Mouse (Mus musculus) embryo, embryonic 11.5 days (tissue): Measurements from ENCODE around the gene Ston2.

Experiments used
- DNase-seq: peaks from one replicate; pipeline ENCODE4 v3.0.0-alpha.2; 2012; ENCODE audit warnings: low read depth, low spot score

The Ston2 gene

GRCm38 (mm10) chr12:91703533-91703932 is 84.7 kb downstream of the Ston2 start:
- no peak for DNase-seq

GRCm38 (mm10) chr12:91702829-91703228 is 85.4 kb downstream of the Ston2 start:
- no peak for DNase-seq

- no peak for DNase-seq
These were observed 88.6 kb downstream of the Ston2 start for GRCm38 (mm10) chr12:91699451-91700141.

- DNase-seq = no peak
These were observed 92.0 kb downstream of the Ston2 start for GRCm38 (mm10) chr12:91696231-91696630.

- no peak for DNase-seq
These were observed 92.4 kb downstream of the Ston2 start for GRCm38 (mm10) chr12:91695761-91696160.

GRCm38 (mm10) chr12:91694748-91695147 is 93.4 kb downstream of the Ston2 start:
- DNase-seq = no peak

- no peak for DNase-seq
These were observed 94.6 kb downstream of the Ston2 start for GRCm38 (mm10) chr12:91693566-91693965.

- DNase-seq = no peak
These were observed 95.2 kb downstream of the Ston2 start for GRCm38 (mm10) chr12:91692991-91693390.

- DNase-seq = no peak
These were observed 102.4 kb downstream of the Ston2 start for GRCm38 (mm10) chr12:91685674-91686290.

GRCm38 (mm10) chr12:91684840-91685415 is 103.3 kb downstream of the Ston2 start:
- DNase-seq = no peak

GRCm38 (mm10) chr12:91684101-91684839 is 103.9 kb downstream of the Ston2 start:
- DNase-seq = no peak

GRCm38 (mm10) chr12:91683549-91684100 is 104.6 kb downstream of the Ston2 start:
- no peak for DNase-seq

- no peak for DNase-seq
These were observed 105.1 kb downstream of the Ston2 start for GRCm38 (mm10) chr12:91683096-91683495.

GRCm38 (mm10) chr12:91679320-91680064 is 108.7 kb downstream of the Ston2 start:
- DNase-seq = no peak

GRCm38 (mm10) chr12:91675937-91676336 is 112.2 kb downstream of the Ston2 start:
- no peak for DNase-seq

- DNase-seq = no peak
These were observed 115.0 kb downstream of the Ston2 start for GRCm38 (mm10) chr12:91673141-91673540.

GRCm38 (mm10) chr12:91672528-91672927 is 115.7 kb downstream of the Ston2 start:
- no peak for DNase-seq

GRCm38 (mm10) chr12:91668529-91669245 is 119.5 kb downstream of the Ston2 start:
- no peak for DNase-seq

GRCm38 (mm10) chr12:91667741-91668140 is 120.4 kb downstream of the Ston2 start:
- DNase-seq = no peak

GRCm38 (mm10) chr12:91666607-91667006 is 121.6 kb downstream of the Ston2 start:
- no peak for DNase-seq

GRCm38 (mm10) chr12:91665431-91665830 is 122.8 kb downstream of the Ston2 start:
- no peak for DNase-seq
